Mouse (Mus musculus) mesoderm, embryonic 11.5 days (tissue): ENCODE measurements at regions not wholly inside any gene's neighbourhood (a gene's known extent, or its start where the extent isn't known, plus 50 kb on each side); places are given as distances from the start of the nearest gene placed in this dataset.

Experiments used
- DNase-seq: peaks from one replicate; pipeline ENCODE4 v3.0.0-alpha.2; 2012; ENCODE audit warnings: low read depth, low spot score

- DNase-seq = no peak
Measured at GRCm38 (mm10) chr7:77988177-77988576, 749.6 kb downstream of the Ntrk3 start.

- no peak for DNase-seq
Measured at GRCm38 (mm10) chr7:77966658-77967057, 771.2 kb downstream of the Ntrk3 start.

GRCm38 (mm10) chr7:77933366-77933765 is 804.4 kb downstream of the Ntrk3 start:
- no peak for DNase-seq

- DNase-seq = peak; percentile 2
Measured at GRCm38 (mm10) chr7:77928479-77929467, 809.0 kb downstream of the Ntrk3 start.

GRCm38 (mm10) chr7:77899231-77899630 is 838.6 kb downstream of the Ntrk3 start:
- no peak for DNase-seq

GRCm38 (mm10) chr7:77888543-77888942 is 849.3 kb downstream of the Ntrk3 start:
- no peak for DNase-seq

GRCm38 (mm10) chr7:77882605-77883354 is 855.0 kb downstream of the Ntrk3 start:
- DNase-seq = no peak

GRCm38 (mm10) chr7:77867518-77867917 is 870.3 kb downstream of the Ntrk3 start:
- peak; percentile 5 for DNase-seq

GRCm38 (mm10) chr7:77861841-77862240 is 876.0 kb downstream of the Ntrk3 start:
- no peak for DNase-seq

- DNase-seq = peak; percentile 50
Measured at GRCm38 (mm10) chr7:77858436-77858835, 879.4 kb downstream of the Ntrk3 start.

GRCm38 (mm10) chr7:77857979-77858378 is 879.8 kb downstream of the Ntrk3 start:
- DNase-seq = no peak

GRCm38 (mm10) chr7:77855653-77856239 is 882.1 kb downstream of the Ntrk3 start:
- peak; percentile 21 for DNase-seq

GRCm38 (mm10) chr7:77855077-77855476 is 882.7 kb downstream of the Ntrk3 start:
- DNase-seq = no peak

- DNase-seq = no peak
Measured at GRCm38 (mm10) chr7:77824261-77824959, 913.4 kb downstream of the Ntrk3 start.

GRCm38 (mm10) chr7:77812052-77812903 is 925.5 kb downstream of the Ntrk3 start:
- DNase-seq = peak; percentile 55

- DNase-seq = no peak
Measured at GRCm38 (mm10) chr7:77786801-77787200, 951.0 kb downstream of the Ntrk3 start.

- DNase-seq = peak; percentile 53
Measured at GRCm38 (mm10) chr7:77771711-77772449, 965.9 kb downstream of the Ntrk3 start.

GRCm38 (mm10) chr7:77738996-77739765 is 998.6 kb downstream of the Ntrk3 start:
- no peak for DNase-seq
